Mouse (Mus musculus) erythroid progenitor cell, adult 5-6 weeks (primary cell): Measurements from ENCODE around the gene Magi1. TPM values are rescaled to one million over a fixed set of nuclear protein-coding genes. Genes with fewer than 3 reads are reported as not detected.

Experiments
- total RNA-seq, 2 experiments: library from RNA; stranded (forward) in 1 of 2; stranded (reverse) in 1 of 2; fragments of 150-400 nt in 1 of 2; fragments of 186-747, 209-891 nt in 1 of 2; gene quantifications; 2 replicates each; pipeline versions ENCODE4 v1.2.3 to v1.2.4; 2015 to 2017; ENCODE audit warnings: low replicate concordance in 2 of 2

Magi1 gene
- total RNA-seq, 2 experiments from 2014 or later, result not detected

Other genes with a start within 250 kb of the Magi1 start
- 1.7 TPM in 1 of 2 replicates, not detected in the other for gene Slc25a26, start 216.4 kb upstream of the Magi1 start, total RNA-seq (2015; ENCODE audit: low replicate concordance)
- gene Slc25a26, start 216.4 kb upstream of the Magi1 start, total RNA-seq (2017; ENCODE audit: low replicate concordance), result 1.2 TPM in 1 of 2 replicates, not detected in the other